Mouse (Mus musculus) hindbrain, embryonic 15.5 days (tissue): ENCODE data around the gene Abhd13. TPM values are rescaled to one million over a fixed set of nuclear protein-coding genes. Genes with fewer than 3 reads are reported as not detected.

Experiments used
- ATAC-seq: fragments of 200-750 bp; cut with Nextera tagmentation; 2 replicates; pipeline ENCODE4 v1.8.0; 2017; ENCODE audit warnings: low read depth, moderate number of reproducible peaks, moderate TSS enrichment; ENCODE audit not compliant: low FRiP score
- H3K27ac ChIP-seq: fragments of 300-500 bp; sonication (generic); replicated peaks from 2 replicates; pipeline ENCODE4 v1.5.1; 2015; ENCODE audit warnings: mild to moderate bottlenecking, inconsistent platforms
- H3K27me3 ChIP-seq: fragments of 300-500 bp; sonication (generic); 2 replicates; pipeline ENCODE4 v1.6.1; 2015; ENCODE audit warnings: control low read depth, inconsistent platforms
- H3K36me3 ChIP-seq: fragments of 300-500 bp; sonication (generic); 2 replicates; pipeline ENCODE4 v1.6.1; 2015; ENCODE audit warnings: control low read depth, inconsistent platforms
- H3K4me1 ChIP-seq: fragments of 300-500 bp; sonication (generic); replicated peaks from 2 replicates; pipeline ENCODE4 v1.6.1; 2015; ENCODE audit warnings: control low read depth, inconsistent platforms
- H3K4me2 ChIP-seq: fragments of 300-500 bp; sonication (generic); 2 replicates; pipeline ENCODE4 v1.6.1; 2015; ENCODE audit warnings: moderate library complexity, mild to moderate bottlenecking, inconsistent platforms
- H3K4me3 ChIP-seq: fragments of 300-500 bp; sonication (generic); 2 replicates; pipeline ENCODE4 v1.5.1; 2015; ENCODE audit warnings: mild to moderate bottlenecking, inconsistent platforms
- H3K9ac ChIP-seq: fragments of 300-500 bp; sonication (generic); 2 replicates; pipeline ENCODE4 v1.6.1; 2015; ENCODE audit warnings: inconsistent platforms
- H3K9me3 ChIP-seq: fragments of 300-500 bp; sonication (generic); 2 replicates; pipeline ENCODE4 v1.6.1; 2016; ENCODE audit warnings: control low read depth, inconsistent platforms
- WGBS: fragments of 180-500 bp; shearing (Covaris S2); methylation state at CpG from one replicate; pipeline ENCODE4 v1.1.7; 2015; 5-methylcytosine and 5-hydroxymethylcytosine counted together
- polyA plus RNA-seq: library from polyadenylated mRNA; unstranded; fragments of >200 nt; fragmentation: Nextera tagmentation; extraction: Ambion mirVana; gene quantifications from 2 replicates; pipeline ENCODE4 v1.2.1, GENCODE M21; 2015

Abhd13 gene
- polyA plus RNA-seq, 1 experiment from 2014 or later = 13.6 TPM

DNA sequence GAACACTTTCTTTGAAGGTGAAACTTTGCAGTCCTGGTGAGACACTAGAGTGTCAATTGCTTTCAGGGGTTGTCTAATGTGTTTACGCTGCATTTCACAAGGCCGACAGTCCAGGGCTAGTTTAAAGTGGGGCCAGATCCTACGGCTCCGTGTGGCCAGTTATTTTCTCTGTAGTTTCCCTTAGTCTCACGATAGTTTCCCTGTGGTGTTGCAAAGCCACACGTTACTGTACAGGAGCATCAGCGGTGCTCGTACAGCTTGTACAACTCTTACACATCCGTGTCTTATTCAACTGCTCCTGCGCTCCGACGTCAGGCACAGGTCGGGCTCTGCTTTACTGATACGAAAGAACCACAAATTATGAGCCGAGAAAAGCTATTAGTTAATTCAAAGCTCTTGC lies 491 bp upstream of the Abhd13 start:
- Histone ChIP-seq H3K36me3 (peaks cover 15% of the 10 kb centered on the region), H3K4me1 (peaks cover 48% of the 10 kb centered on the region), H3K4me3 (peak overlapping the region; percentile 82), H3K9ac (peak overlapping the region; percentile 70), H3K4me2 (peak overlapping the region; percentile 62), H3K27ac (peak overlapping the region; percentile 82; the same call in 1 of the 2 replicates), H3K27me3 (no peaks in the 10 kb centered on the region), H3K9me3 (no peaks in the 10 kb centered on the region)
- 0 out of 2 replicates have a peak, but pooled peaks have one; percentile 5 for ATAC-seq
- WGBS = 39% methylated on average over 15 of the region's 15 CpGs

DNA sequence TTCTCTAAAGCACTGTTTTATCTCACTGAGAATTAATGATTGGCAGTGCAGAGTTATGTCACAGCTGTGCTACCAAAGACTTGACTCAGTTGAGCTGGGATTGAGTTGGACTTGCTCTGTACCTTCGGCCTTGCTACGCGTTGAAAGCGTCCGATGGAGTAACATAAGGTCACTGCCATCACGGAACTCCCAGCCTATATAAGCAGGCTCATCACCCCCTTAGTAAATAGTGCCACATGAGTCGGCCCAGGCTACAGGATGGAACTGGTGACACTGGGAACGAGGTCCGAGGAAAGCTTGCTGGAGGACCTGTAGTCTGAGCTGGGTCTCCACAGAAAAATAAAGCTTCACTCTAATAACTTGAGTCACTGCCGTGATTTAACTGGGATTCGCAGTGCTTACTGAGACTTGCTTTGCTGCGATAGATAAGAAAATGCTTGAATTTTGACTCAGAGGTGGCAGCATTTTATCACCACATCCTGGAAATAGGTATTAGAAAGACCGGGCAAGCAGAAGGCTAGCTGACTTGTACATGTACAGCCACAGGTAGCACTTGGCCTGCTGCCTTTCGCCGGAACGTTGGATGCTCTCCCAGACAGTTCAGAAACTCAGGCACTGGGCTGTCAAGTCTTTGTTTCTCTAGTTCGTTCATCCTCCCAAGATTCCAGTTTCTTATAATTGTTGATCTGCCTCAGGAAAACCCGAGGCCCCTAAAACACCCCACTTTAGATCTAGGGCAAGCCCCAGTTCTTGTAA lies 1.1 kb downstream of the Abhd13 start:
- no peak for ATAC-seq
- Histone ChIP-seq H3K36me3 (no peaks in the 10 kb centered on the region), H3K4me2 (peak overlapping the region; percentile 62), H3K9ac (peak overlapping the region; percentile 70), H3K4me3 (peak overlapping the region; percentile 82), H3K4me1 (peaks cover 48% of the 10 kb centered on the region), H3K27ac (no peak overlapping the region), H3K9me3 (no peaks in the 10 kb centered on the region), H3K27me3 (no peaks in the 10 kb centered on the region)
- 56% methylated on average over 18 of the region's 18 CpGs for WGBS

DNA sequence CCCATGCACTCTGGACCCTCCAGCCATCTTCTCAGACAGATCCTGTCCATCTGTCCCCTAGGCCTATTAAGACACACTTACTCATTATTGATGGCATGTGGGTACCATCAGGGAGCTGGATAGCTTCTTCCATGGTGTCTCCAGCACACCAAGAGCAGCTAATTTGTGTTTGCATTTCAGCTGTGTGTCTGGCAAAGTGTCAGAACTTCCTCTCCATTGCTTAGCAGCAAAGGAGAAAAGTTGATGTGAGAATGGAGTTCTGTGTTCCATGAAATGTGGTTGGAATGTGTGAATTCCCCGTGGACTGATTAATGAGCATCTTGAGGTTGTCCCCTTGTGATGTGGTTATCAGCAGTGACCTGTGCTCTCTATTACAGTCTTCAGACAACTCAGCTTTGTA lies 2.2 kb downstream of the Abhd13 start:
- H3K9ac ChIP-seq = no peak overlapping the region
- 75% methylated on average over 1 of the region's 1 CpGs for WGBS
- peaks cover 48% of the 10 kb centered on the region for H3K4me1 ChIP-seq
- H3K27ac ChIP-seq = no peak overlapping the region
- no peaks in the 10 kb centered on the region for H3K27me3 ChIP-seq
- ATAC-seq = no peak
- H3K4me3 ChIP-seq = no peak overlapping the region
- peak overlapping the region; percentile 62 for H3K4me2 ChIP-seq
- no peaks in the 10 kb centered on the region for H3K9me3 ChIP-seq
- H3K36me3 ChIP-seq = no peaks in the 10 kb centered on the region

DNA sequence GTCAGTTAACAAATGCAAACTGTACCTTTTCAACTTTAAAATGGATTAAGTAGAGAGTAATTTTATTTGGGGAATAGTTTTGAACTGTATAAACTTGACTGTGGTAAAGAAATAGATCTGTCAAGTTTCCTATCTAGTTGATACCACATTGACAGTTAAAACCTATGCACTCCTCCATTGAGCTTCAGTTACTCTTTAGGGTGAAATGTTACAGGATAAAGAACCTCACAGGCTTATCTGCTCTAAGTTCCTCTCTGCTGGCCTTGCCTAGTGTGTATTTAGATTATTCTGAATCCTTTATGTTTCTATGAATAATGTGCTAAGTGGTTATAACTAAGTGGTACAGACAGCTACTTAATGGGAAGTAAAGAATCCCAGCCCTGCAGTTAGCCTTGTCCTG lies 2.7 kb downstream of the Abhd13 start:
- H3K4me3 ChIP-seq = no peak overlapping the region
- H3K9ac ChIP-seq = no peak overlapping the region
- no peaks in the 10 kb centered on the region for H3K27me3 ChIP-seq
- H3K27ac ChIP-seq = no peak overlapping the region
- ATAC-seq = no peak
- H3K9me3 ChIP-seq = no peaks in the 10 kb centered on the region
- H3K4me2 ChIP-seq = no peak overlapping the region
- H3K4me1 ChIP-seq = peaks cover 44% of the 10 kb centered on the region
- H3K36me3 ChIP-seq = no peaks in the 10 kb centered on the region

DNA sequence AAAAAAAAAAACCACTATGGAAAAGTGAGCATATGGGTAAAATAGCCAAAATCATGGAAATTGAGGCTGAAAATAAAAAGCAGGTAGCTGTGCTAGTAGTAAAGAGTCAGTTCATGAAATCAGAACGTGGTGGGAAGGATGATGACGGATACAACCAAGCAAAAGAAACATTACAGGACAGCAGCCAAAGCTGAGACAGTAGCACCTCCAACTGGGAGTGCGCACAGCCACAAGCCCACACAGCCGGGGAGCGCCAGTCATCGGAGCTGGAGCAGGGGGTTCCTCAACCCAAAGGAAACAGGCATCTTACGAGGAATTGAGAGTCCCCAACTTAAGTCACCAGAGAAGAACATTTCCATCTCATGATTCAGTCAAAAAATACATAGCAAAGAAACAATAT lies 26.6 kb downstream of the Abhd13 start:
- no peak for ATAC-seq
- Histone ChIP-seq H3K27ac (no peak overlapping the region), H3K4me3 (no peak overlapping the region), H3K27me3 (no peaks in the 10 kb centered on the region), H3K9ac (no peak overlapping the region), H3K9me3 (no peaks in the 10 kb centered on the region), H3K4me2 (no peak overlapping the region), H3K36me3 (no peaks in the 10 kb centered on the region), H3K4me1 (peaks cover 10% of the 10 kb centered on the region)
- 76% methylated on average over 7 of the region's 7 CpGs for WGBS

DNA sequence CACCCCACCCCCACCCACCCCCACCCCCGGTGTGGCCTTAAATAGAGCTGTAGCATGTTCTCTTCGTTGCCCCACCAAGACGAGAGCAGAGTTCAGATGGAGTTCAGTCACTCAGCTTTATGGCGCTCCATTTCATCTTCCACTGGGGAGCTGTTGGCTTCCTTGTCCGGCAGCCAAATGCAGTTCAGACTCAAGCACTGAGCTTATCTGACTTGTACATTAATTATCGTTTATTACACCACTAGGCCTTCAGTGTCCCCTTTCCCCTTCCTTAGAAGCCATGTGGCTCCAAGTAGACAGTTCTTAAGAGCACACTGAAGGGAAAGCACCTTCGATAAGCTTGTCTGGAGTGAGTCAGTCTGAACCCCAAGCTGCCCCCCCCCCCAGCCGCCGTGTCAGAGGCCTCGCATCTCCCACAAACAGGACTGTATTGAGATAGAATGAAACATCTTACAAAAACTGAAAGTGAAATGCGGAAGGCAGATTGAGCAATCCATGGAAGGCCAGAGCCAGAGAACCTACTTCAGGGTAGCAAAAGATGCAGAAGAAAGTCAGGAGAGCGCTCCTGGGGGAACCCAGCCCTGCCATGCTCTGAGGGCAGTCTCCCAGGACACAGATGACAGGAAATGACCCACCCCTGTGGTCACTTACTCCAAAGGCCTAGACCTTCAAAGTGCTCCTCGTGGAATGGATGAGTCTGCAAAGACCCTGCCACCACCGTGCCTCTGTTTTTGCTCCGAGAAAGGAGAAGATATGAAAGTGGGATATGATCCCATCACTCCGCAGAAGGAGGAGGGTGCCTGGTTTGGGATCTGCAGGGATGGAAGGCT lies 28.9 kb downstream of the Abhd13 start, which contains the start of gene Tnfsf13b:
Gene Tnfsf13b (plus strand): TSS at position 312 of the 830 bp plus-strand sequence.
- Histone ChIP-seq H3K27ac (no peak within 1 kb of the TSS), H3K4me3 (peak within 1 kb of the TSS; percentile 43), H3K36me3 (no peaks in the 10 kb centered on the region), H3K27me3 (no peaks in the 10 kb centered on the region), H3K9ac (peak within 1 kb of the TSS; percentile 41), H3K9me3 (no peaks in the 10 kb centered on the region), H3K4me2 (peak within 1 kb of the TSS; percentile 69), H3K4me1 (peaks cover 10% of the 10 kb centered on the region)
- no peak for ATAC-seq
- WGBS = 73% methylated on average over 16 of the region's 16 CpGs

DNA sequence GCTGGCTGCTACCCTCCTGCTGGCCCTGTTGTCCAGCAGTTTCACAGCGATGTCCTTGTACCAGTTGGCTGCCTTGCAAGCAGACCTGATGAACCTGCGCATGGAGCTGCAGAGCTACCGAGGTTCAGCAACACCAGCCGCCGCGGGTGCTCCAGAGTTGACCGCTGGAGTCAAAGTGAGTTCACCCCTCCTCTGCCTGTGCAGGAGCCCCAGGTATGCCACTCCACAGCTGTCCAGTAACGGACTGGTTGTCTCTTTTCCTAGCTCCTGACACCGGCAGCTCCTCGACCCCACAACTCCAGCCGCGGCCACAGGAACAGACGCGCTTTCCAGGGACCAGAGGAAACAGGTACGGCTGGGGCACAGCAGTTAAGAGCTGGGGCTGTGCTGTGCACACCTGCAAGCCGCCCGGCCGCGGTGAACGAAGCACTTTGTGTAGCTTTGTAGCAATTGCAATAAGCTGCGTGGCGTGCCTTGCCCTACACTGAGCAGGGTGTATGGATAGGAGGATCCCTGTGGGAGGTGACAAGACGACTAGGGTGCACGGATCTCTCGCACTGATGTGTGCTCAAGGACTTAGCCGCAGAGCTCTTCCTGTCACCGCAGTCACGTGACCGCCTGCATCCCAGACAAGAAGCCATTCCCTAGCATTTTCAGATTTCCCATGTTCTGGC lies 29.6 kb downstream of the Abhd13 start:
- ATAC-seq = peak; percentile 75; the same call in 1 of the 2 replicates
- H3K27me3 ChIP-seq = no peaks in the 10 kb centered on the region
- 4% methylated on average over 29 of the region's 29 CpGs for WGBS
- H3K27ac ChIP-seq = no peak overlapping the region
- no peaks in the 10 kb centered on the region for H3K36me3 ChIP-seq
- H3K4me3 ChIP-seq = peak overlapping the region; percentile 43
- H3K9me3 ChIP-seq = no peaks in the 10 kb centered on the region
- peaks cover 10% of the 10 kb centered on the region for H3K4me1 ChIP-seq
- peak overlapping the region; percentile 41 for H3K9ac ChIP-seq
- H3K4me2 ChIP-seq = peak overlapping the region; percentile 69

DNA sequence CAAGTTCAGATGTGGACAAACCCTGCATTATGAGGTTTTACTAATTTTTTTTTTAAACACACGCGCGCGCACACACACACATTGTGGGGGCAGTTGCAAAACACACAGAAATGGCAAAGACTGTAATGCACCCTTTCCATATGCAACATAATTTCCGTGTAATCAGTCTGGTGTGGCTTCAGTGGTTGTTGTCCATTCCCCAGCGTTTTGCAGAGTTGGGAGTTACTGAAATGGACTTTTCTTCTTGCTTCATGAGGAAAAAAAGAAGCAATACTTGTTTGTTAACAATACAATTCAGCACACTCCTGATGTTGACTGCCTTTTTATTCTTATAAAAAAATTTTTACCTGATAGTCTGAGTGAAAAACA lies 30.1 kb downstream of the Abhd13 start:
- peaks cover 10% of the 10 kb centered on the region for H3K4me1 ChIP-seq
- H3K27me3 ChIP-seq = no peaks in the 10 kb centered on the region
- no peaks in the 10 kb centered on the region for H3K36me3 ChIP-seq
- H3K9ac ChIP-seq = no peak overlapping the region
- no peak for ATAC-seq
- H3K4me3 ChIP-seq = peak overlapping the region; percentile 43
- peak overlapping the region; percentile 69 for H3K4me2 ChIP-seq
- no peaks in the 10 kb centered on the region for H3K9me3 ChIP-seq
- H3K27ac ChIP-seq = no peak overlapping the region
- 37% methylated on average over 6 of the region's 6 CpGs for WGBS

DNA sequence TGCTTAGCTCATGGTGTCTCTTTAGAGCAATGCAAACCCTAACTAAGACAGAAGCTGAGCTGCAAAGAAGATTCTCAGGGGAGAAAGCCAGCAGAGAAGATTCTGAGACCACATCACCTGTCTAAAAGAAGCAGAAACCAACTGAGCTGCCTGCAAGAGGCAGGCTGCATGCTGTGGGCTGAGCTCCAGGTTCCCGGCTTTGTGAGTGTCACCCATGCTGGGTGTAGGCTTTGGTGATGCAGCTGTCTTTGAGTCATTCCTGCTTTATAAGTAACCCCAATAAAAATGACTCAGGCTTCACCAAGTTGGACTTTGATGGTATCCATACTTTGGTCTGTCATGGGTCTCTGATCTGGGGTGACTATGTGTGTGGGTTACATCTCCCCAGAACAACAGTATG lies 38.7 kb downstream of the Abhd13 start:
- 87% methylated on average over 1 of the region's 1 CpGs for WGBS
- H3K9me3 ChIP-seq = no peaks in the 10 kb centered on the region
- H3K4me3 ChIP-seq = no peak overlapping the region
- H3K27ac ChIP-seq = no peak overlapping the region
- no peak overlapping the region for H3K9ac ChIP-seq
- no peak for ATAC-seq
- no peaks in the 10 kb centered on the region; the same call in 1 of the 2 replicates for H3K4me1 ChIP-seq
- H3K27me3 ChIP-seq = no peaks in the 10 kb centered on the region
- no peaks in the 10 kb centered on the region for H3K36me3 ChIP-seq
- no peak overlapping the region for H3K4me2 ChIP-seq

DNA sequence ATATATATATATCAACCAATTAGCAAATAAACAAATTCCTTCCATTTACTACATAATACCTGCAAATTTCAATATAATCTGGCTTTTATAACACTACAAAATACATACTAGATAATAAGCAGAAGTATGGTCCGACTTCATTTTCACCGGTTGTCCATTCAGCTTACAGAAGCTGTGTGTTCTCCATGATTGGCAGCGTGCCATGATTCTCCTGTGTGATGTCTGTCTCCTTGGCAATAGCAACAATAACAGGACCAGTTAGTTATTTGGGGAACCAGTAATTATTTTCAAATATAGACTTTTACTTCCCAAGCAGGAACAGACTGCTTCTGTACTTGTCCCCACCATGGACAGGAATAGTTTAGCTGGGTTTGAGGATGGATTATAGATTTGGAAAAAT lies 39.7 kb downstream of the Abhd13 start:
- no peak for ATAC-seq
- no peaks in the 10 kb centered on the region for H3K36me3 ChIP-seq
- no peak overlapping the region for H3K27ac ChIP-seq
- H3K9me3 ChIP-seq = no peaks in the 10 kb centered on the region
- H3K27me3 ChIP-seq = no peaks in the 10 kb centered on the region
- no peak overlapping the region for H3K4me3 ChIP-seq
- WGBS = 45% methylated on average over 3 of the region's 3 CpGs
- H3K4me1 ChIP-seq = no peaks in the 10 kb centered on the region; the same call in 1 of the 2 replicates
- H3K9ac ChIP-seq = no peak overlapping the region
- H3K4me2 ChIP-seq = no peak overlapping the region

DNA sequence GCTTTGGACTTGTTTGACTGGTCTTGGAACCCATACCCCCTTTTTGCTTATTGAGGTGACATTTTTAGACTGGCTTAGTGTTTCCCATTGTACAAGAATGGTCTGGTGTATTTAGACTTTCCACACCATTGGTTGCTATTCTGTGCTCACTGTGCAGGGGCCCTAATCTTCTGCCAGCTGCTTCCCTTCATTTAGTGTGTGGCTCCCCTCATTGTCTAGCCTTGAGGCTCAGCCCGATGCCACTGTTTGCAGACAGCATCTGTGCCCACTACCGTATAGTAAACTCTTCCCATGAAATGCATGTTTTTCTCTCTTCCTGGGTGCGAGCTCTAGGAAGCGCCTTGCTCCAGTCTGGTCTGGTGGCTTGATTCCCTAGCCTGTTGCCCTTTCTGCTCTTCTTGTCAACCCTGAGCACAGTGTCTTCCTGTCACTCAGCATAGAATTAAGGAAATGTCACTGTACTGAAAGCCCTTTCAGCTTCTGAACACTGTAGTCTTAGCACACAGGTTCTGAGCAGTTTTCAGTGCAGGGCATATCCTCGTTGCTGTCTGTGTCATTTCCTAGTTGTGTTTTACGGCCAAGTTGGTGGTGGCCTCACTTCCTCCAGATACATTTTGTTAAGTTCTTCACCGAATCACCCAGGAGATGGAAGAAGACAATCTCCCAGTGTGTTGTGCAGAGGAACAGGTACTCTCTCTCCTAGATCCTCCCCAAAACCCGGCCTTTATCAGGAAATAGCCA lies 53.0 kb downstream of the Abhd13 start:
- 72% methylated on average over 8 of the region's 8 CpGs for WGBS
- H3K27ac ChIP-seq = no peak overlapping the region
- no peak for ATAC-seq

More for the DNA sequence above, 53.0 kb downstream of the Abhd13 start:
- Histone ChIP-seq H3K4me3 (no peak overlapping the region), H3K36me3 (no peaks in the 10 kb centered on the region), H3K4me2 (no peak overlapping the region), H3K4me1 (no peaks in the 10 kb centered on the region), H3K9me3 (no peaks in the 10 kb centered on the region), H3K9ac (no peak overlapping the region), H3K27me3 (no peaks in the 10 kb centered on the region)
